Mouse (Mus musculus) ES-Bruce4 (cell line): ENCODE measurements around the gene Plpp1.

ENCODE experiments used
- CTCF ChIP-seq: IDR thresholded peaks from one replicate; pipeline ENCODE4 v1.8.1; 2011; ENCODE audit warnings: low read depth, low read length
- POLR2A ChIP-seq: IDR thresholded peaks from one replicate; pipeline ENCODE4 v1.8.1; 2011; ENCODE audit warnings: low read length; ENCODE audit not compliant: insufficient read depth

- TF ChIP-seq CTCF (no peak), POLR2A (no peak)
These were observed 53.2 kb downstream of the Plpp1 start for GRCm38 (mm10) chr13:112853710-112854316.
